Mouse (Mus musculus): ENCODE results near the gene Igfbp2.

Gene Igfbp2

DNA sequence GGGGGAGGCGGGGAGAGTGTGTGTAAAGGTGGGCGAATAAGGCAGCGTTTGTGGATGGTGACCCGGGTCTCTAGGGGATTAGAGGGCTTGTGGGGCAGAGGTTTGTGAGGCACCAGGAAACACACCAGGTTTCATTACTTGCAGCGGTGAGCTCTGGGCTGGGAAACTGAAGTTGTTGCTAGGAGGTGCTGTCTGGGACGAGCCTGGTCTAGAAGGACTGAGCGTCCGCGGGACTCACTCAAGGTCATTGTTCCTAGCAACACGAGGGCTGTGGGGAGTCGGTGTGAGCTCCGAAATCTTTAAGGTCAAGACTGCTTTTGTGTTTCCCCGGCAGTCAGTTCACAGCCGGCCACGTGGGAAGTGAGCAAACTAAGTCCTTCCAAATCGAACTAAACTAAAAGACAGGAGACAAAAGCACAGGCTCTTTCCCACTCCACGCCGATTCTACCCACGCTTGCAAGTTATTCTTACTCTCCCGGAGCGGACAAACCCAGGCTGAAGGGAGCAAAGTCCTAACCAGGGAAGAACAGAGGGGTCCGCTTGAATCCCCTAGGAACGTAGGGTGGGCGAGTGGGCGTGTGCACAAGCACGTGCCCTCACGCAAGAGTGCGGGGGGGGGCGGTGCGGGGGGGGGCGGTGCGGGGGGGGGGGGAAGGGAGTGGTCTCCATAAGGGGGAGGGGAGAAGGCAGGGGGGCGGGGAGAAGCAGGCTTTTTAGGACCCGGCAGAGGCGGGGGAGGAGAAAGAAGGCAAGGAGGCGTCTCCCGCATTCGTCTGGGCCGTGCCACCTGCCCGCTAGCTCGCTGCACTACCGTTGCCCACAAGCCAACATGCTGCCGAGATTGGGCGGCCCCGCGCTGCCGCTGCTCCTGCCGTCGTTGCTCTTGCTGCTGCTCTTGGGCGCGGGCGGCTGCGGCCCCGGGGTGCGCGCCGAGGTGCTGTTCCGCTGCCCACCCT is at the start of gene Igfbp2:
Igfbp2 (plus strand) TSS at position 753 of the 956 bp plus-strand sequence.
- in situ Hi-C loops (cut with MboI; ENCODE audit: unreplicated experiment in 2 of 2), result no loop called here

DNA sequence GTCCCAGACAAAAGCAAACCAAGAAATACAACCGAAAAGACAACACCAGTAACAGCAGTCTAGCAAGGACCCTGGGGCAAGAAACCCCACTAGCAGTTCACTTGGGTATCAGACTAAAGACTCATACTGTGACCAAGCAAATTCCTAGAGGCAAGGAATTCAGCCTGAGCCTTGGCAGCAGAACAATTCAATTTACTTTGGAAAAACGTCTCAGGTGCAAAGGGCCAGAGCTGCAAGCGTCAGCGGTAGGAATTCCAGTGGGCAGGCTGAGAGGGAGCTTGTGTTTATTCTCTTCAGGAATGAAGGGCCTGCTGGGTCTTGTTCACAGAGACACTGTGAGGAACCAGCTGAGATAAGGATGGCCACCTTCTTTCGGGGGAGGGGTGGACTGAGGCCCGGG is 45.5 kb upstream of the Igfbp2 start:
- in situ Hi-C loops (cut with MboI; ENCODE audit: unreplicated experiment in 2 of 2), result no loop called here

DNA sequence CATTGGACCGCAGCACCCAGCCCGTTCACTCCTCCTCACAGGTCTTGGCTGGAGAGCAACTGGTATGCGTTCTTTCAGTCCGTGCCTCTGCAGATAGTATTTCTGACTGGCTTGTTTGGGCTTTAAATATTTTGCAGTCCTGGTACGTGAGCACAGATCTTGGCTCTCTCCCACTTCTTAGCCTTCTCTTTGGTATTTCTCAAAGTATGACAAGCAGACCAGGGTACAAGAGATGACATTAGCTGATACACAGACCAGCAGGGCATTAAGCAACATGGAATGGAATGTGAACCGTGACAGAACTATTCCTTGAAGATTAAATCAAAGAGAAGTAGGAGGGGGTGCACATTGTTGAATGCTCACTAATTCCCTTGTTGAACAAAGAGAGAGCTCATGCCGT is 43.6 kb upstream of the Igfbp2 start:
- in situ Hi-C loops (cut with MboI; ENCODE audit: unreplicated experiment in 2 of 2), result no loop called here

DNA sequence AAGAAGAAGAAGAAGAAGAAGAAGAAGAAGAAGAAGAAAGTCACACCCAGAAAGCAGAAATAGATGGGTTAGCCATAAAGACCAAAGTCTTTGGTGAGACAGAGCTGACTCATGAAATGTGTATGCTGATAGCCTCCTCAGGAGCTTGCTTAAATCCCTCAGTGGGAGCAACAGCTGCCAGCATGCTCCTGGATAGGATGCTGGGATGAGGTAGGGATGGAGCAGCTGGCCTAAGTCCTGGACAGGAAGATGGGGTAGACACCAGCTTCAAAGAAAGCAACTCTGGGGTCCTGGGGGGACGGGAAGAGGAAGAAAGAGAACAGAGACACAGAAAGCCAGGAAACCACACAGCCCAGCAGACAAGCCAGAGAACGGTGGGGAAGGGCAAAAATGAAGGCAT is 41.0 kb upstream of the Igfbp2 start:
- in situ Hi-C loops (cut with MboI; ENCODE audit: unreplicated experiment in 2 of 2), result no loop called here

DNA sequence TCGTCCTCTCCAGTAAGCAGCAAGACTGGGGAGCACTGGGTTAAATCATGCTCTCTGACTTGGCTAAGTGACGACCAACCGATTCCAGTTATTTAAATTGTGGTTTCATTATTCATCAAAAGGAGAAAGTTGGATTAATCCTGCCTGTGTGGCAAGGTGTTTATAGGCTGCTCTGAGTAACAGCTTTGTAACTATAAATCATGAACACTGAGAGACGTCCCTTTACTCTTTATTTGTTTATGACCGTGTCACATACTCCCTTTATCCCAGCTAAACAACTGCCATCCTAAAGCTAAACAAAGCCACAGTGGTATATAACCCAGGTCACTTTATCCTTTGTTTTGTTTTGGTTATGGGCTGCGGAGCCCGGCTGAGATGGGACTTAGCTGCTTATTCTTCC is 40.3 kb upstream of the Igfbp2 start:
- in situ Hi-C loops (cut with MboI; ENCODE audit: unreplicated experiment in 2 of 2), result no loop called here

DNA sequence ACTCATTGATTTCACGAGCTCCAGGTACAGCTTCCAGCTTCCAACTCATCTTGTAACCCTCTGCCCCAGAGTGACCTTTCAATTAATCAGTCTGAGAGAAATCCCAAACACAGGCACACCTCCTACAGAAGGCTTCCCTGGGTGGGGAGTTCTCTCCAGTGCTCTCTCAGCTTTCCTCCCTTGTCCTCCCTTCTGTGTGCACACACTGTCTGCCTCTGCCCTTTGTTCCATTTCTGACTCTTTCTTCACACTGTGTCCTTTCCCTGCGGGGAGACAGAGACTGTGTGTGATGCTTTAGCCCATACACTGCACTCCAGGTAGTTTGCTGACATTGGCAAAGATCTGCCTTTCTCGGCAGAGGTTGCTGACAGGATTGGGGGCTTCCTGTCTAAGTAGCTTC is 33.6 kb upstream of the Igfbp2 start:
- in situ Hi-C loops (cut with MboI; ENCODE audit: unreplicated experiment in 2 of 2), result no loop called here

DNA sequence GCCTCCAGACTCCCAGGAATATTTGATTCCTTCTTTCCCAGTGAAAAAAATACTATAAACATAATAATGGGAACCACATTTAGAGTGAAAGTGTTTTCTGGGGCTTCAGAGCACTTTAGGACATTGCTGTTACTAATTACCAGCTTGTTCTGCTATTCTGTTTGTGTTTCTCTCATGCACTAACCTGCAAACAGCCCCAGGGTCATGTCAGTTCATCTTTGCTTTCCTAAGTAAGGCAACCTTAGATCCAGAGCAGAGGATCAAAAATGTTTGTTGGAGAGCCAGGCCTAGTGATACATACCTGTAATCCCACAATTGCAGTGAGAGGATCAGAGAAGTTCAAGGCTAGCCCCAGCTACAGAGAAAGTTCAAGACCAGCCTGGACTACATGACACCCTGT is 32.6 kb upstream of the Igfbp2 start:
- in situ Hi-C loops (cut with MboI; ENCODE audit: unreplicated experiment in 2 of 2), result no loop called here

DNA sequence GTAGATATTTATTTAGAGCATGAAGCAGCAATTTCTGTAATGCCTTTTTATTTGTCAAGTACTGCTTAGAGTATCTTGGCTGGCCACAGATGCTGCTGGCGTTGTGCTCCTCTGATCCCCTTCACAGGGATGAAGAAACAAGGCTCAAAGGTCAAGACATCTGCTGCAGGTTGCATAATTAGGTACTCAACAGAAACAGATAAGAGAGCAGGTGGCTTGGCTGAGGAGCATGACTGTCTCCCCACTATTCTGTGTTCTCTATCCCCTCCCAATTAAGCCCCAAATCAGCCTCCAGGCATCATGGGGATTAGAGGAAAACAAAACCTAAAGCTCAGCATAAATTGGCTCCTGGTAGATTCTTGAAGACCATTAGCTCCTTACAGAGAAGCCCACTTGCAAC is 32.0 kb upstream of the Igfbp2 start:
- in situ Hi-C loops (cut with MboI; ENCODE audit: unreplicated experiment in 2 of 2), result no loop called here

DNA sequence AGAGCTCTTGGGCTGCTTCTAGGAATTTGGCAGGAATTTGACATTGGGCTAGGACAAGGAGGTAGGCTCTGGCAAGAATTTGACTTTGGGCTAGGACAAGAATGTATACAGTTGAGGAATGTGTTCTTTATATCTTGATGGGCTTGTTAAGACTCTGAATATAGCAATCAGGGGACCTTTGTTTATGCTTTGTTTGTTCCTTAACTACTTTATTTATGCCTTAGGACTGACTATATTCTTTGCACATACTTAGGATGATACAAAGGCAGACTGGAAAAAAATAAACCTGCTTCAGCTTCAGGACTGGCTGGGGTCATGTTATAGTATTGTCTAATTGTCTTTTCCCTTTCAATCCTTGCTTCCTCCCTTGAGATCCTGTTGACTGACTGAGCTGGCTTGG is 31.1 kb upstream of the Igfbp2 start:
- in situ Hi-C loops (cut with MboI; ENCODE audit: unreplicated experiment in 2 of 2), result no loop called here

DNA sequence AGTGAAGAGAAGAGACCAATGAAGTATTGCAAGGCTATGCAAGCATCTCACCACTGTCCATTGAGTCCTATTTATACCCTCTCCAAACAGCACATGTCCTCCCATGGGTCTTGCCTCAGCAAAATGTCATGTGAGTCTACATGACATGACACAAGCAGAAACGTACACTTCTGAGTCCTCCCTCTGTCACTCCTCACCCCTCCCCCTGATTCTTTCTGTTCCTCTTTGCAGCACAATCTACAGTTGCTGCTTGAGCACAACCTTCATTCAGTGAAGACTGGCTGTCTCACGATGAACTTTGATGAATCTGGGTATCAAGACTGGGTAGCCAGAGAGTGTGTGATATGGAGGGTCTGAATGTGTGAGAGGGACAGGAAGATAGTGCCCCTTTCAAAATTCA is 28.2 kb upstream of the Igfbp2 start:
- in situ Hi-C loops (cut with MboI; ENCODE audit: unreplicated experiment in 2 of 2), result no loop called here

DNA sequence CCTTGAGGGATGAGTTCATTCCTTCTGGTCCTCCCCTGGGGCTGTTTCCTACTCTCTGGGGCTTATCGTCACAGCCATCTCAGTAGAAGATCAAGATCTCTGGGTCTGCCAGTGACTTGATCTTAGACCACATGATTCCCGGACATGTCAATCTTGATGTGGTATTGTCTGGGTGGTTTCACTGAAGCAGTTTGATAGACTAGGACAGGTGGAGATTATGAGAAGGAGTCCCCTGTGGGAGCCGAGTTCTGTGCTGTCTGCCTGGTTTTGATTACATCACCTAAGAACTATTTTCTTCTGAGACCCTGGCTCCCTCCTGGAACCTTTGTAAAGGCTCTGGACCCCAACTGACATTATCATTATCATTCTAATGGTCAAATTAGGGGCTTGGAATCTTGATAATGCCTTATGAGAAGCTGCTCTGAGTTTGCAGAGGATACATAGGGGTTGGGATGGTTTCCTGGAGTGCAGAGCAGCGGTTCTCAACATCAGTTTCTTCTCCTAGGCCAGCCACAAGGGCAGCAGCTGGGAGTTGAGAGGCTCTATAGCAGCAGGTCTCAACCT is 27.1 kb upstream of the Igfbp2 start:
- in situ Hi-C loops (cut with MboI; ENCODE audit: unreplicated experiment in 2 of 2), result no loop called here

DNA sequence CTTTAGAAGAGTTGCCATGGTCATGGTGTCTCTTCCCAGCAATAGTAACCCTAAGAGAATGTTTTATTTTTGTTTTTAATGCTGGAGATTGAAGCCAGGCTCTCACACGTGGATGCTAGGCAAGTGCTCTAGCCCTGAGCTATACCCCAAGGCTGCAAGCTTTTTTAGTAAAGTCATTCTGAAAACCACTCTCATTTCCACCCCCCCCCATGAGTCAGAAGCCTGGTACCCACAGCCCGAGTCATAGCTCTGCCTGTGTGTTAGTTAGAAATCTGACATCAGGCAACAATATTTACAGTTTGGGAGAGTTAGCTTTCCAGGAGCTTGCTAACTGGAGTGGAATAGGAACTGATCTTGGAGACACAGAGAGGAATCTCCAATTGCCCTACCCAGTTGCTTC is 25.9 kb upstream of the Igfbp2 start:
- in situ Hi-C loops (cut with MboI; ENCODE audit: unreplicated experiment in 2 of 2), result no loop called here

DNA sequence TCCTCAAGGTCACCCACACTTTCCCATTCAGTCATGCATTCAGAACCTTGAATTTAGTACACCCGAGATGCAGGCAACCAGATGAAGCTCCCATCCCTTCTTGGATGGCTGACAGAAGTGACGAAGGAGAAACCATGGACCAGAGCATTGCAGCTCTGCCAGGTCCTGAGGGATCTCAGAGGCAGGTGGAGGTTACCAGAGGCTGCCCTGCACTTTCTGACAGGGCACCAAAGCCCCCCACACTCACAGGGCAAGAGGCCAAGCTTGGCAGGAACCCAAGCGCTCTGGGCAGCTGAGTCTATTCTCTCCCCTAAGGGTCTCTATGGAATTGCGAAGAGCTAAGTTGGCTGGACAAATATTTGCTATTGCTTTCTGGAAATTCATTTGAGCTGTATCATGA is 20.3 kb upstream of the Igfbp2 start:
- in situ Hi-C loops (cut with MboI; ENCODE audit: unreplicated experiment in 2 of 2), result no loop called here

DNA sequence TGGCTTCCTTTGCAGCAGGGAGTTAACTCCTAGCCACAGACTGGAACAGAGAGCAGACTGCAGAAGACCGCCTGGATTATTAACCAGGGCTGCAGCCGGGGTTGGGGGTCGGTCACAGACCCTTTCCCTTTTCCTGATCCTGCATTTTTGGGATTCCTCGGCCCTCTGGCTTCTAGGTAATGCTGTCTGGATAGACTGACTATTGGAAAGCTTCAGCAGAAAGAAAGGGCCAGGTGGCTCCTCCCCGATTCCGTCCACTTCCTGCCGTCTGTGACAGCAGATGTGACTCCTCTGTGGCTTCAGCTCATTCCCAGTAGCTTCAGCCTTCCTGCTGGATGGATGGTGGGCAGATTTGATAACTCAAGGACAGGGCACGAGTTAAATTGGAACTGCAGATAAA is 19.3 kb upstream of the Igfbp2 start:
- in situ Hi-C loops (cut with MboI; ENCODE audit: unreplicated experiment in 2 of 2), result no loop called here

DNA sequence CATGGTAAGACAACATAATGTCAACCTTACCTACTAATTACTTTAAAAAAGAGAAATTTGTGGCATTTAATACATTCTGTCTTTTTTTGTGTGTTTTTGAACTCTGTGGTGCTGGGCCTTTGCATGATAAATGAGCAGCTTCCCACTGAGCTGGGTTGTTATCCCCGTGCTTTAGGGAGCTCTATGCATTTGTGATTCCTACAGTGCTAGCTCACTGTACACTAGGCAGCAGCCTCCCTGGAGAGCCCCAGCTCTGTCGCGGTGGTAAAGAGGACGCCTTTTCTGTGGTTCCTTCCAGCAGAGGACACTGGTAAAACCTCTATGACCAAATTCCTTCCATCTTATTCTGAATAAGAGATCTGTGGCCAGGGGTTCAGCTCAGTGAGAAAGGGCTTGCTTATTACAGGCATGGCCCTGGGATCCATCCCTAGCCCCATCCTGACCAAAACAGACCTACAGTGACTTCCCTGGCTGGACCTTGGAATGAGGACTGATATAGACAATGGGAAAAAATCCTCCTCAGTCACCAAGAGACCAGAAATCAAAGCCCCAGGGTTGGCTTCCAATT is 18.7 kb upstream of the Igfbp2 start:
- in situ Hi-C loops (cut with MboI; ENCODE audit: unreplicated experiment in 2 of 2), result no loop called here

DNA sequence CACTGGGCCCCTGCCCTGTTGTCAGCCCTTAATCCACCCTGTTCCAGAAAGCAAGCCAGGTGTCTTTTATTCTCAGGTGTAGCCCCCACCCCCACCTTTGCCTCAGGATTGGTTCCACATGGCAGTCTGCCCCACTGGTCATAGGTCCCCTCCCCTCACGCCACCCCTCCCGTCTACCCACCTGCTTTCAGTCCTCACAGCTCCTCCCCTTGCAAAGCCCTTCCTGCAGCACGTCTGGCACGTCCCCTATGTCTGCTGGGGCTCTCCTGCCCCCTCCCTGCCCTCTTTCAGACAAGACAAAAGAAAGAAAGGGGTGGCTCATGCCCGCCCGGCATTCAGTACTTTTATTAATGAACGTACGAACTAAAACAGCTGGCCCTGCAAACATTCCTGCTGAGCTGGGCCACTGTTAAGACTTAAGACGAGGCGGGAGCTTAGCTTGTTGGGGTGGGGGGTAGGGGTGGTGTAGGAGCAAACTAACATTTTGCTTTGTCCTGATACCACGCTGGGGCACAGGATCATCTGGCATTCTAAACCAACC is 18.2 kb upstream of the Igfbp2 start:
- in situ Hi-C loops (cut with MboI; ENCODE audit: unreplicated experiment in 2 of 2), result no loop called here

DNA sequence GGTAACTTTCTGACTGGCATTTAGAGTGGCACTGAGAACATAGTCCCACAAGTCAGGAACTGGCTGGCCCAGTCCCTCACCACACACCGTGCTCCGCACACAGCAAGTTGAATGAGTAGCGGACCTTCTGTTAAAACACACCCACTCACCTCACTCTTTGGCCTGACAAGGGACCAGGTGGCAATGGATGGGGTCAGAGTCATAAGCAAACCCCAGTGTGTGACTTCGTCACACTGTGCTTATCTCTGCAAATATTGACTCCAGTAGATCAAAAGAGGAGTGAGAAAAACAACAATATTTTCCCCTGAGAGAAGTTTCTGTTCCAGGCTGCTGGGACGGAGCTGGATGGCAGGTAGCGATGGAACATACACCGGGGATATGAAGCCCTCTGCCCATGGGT is 15.0 kb upstream of the Igfbp2 start:
- in situ Hi-C loops (cut with MboI; ENCODE audit: unreplicated experiment in 2 of 2), result no loop called here

DNA sequence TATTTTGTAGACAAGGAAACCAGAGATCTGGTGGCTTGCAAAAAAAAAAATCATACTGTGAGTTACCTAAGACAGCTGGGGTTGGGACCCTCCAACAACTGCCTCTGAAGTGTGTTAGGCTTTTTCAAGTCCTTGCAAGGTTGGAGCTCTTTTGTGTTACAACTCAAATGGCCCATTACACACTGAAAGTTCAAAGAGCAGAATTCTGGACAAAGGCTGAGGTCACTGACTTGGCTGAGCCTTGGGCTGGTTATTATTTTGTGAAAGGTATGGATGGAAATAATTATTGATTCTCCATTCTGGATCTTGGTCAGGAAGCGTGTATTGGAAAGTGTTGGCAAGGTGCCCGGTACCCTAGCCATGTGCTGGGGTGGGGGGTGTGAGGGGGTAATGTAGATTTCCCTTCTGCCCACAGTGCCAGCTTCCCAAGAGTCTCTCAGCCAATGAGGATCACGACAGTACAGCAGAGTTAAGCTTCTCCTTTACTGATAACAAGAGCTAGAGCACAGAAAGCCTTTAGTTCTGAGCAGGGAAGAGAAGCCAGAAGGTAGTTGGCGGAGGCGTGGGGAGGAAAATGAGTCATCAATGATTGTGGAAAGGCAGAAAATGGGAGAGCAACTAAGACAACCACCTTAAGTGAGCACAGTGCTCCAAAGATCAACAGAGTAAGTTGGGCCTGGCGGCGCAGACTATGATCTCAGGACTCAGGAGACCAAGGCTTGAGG is 14.2 kb upstream of the Igfbp2 start:
- in situ Hi-C loops (cut with MboI; ENCODE audit: unreplicated experiment in 2 of 2), result no loop called here

DNA sequence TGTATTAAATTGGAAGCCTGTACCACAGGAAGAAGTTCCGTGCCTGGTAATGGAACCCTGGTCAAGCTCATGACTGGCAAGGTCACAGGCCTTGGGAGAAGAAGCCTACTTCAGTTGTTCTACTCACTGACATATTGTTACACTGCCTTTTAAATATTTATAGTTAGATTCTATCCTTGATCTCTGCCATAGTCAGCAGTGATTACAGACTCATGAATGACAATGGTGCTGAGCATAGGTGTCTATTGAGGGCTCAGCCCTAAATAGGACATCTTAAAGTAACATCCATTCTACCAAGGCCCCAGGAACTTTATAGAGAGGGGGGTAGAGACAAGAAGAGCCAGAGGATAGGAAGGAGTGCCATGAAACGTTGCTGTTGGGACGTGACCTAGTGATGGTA is 13.2 kb upstream of the Igfbp2 start:
- in situ Hi-C loops (cut with MboI; ENCODE audit: unreplicated experiment in 2 of 2), result no loop called here

DNA sequence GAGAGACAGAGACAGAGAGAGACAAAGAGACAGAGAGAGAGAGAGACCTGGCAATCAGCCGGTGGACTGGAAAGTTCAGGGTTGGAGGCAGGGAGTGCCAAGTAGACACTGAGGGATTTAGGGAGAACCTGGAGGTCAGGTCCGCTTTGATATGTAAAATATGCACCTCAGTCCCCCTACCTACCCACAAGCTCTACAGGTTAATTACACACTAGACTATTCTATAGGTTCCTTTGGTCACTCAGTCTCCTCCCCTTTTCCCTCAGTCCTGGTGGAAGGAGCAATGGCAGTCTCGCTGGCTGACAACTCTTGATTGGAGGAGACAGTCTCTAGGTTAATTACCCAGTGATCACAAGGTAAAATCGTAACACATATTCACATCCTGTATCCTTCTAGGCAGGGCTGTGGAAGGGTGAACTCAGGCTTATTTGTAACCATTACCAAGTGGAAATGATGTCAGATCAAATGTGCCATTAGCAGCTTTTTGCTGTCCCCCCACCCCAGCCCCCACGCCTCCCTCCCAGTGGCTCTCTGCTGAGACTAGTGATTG is 11.1 kb upstream of the Igfbp2 start:
- in situ Hi-C loops (cut with MboI; ENCODE audit: unreplicated experiment in 2 of 2), result no loop called here
